Mouse (Mus musculus) cerebellum, adult 9-11 months (tissue): ENCODE measurements around the gene Auts2.

Experiments used
- DNase-seq: peaks from one replicate; pipeline ENCODE4 v3.0.0; 2022

The Auts2 gene

DNA sequence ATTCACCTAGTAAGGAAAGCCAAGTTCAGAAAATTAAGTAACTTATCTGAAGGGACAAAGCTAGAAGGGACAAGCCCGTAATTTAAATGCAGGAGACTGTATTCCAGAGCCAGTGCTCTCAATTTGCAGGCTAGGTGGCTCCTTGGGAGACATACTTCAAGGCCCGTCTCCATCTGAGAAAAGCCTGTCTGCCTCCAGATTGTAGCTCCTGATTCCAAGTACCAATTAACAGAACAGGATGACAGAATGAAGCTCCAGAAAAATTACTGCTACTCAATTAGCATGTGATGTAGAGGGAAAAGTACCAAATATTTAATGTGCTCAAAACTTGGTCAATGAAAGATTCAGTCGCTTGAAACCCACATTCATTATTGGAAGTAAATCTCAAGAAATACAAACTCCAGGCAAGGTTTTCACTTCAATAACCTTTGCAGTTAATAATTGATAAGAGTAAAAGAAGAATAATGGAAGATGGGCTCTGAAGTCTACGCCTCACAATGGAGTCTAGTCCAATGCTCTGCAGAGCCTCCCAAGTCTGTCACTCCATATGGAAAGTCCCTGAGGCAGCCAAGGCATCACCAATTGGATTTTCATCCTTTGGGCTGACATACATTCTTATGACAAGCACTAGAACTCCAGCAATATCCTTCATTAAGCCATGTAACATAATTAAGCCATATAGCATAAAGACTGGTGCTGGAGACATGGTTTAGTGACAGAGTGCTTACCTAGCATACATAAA lies 97.8 kb downstream of the Auts2 start:
- DNase-seq: no peak

GRCm38 (mm10) chr5:132442948-132443347 lies 100.2 kb downstream of the Auts2 start:
- no peak for DNase-seq

GRCm38 (mm10) chr5:132438414-132438813 lies 104.7 kb downstream of the Auts2 start:
- DNase-seq: no peak

GRCm38 (mm10) chr5:132437994-132438393 lies 105.2 kb downstream of the Auts2 start:
- no peak for DNase-seq

DNA sequence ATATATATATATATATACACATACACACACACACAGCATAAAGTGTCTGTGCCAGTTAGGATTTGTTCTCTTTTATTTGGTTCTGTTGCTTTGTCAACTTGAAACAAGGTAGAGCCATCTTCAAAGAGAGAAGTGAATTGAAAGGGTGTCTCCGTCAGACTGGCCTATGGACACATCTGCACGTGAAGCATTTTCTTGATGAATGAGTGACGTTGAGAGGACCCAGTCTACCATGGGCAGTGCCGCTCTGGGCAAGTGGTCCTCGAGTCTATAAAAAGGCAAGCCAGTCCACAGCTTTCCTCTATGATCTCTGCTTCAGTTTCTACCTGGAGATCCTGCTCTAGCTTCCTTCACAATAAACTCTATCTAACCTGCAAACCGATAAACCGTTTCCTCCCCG lies 105.7 kb downstream of the Auts2 start:
- no peak for DNase-seq

GRCm38 (mm10) chr5:132436901-132437300 lies 106.2 kb downstream of the Auts2 start:
- no peak for DNase-seq

DNA sequence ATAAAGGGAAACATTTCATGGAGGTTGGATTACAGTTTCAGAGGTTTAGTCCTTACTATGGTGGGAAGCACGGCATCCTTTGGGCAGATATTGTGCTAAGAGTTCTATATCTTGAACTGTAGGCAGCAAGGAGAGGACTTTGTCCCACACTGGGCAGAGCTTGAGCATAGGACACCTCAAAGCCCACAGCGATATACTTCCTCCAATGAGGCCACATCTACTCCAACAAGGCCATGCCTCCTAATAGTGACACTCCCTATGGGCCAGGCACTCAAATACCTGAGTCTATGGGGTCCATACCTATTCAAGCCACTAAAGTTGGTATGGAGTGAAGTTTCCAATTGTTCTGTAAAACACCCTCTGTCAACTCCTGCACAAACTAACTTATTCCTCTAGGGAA lies 106.7 kb downstream of the Auts2 start:
- no peak for DNase-seq

DNA sequence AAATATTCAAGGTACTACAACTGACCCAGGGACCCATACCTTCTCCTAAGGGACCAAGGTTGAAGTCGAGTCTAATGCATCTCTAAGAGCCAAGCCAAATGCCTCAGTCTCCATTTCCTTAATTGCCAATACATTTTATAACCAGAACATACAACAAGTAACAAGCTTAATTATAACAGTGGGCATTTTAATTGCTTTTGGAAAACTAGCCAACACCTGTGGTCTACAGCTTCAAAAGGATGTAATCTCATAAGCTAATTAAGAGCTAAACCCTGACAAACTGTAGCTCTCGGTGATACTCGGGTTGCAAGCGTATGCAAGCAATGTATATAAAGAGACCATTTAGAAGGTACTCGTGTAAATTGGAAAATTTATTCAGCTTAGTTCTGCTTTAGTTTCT lies 107.7 kb downstream of the Auts2 start:
- no peak for DNase-seq

GRCm38 (mm10) chr5:132433377-132434115 lies 109.6 kb downstream of the Auts2 start:
- DNase-seq: no peak

- no peak for DNase-seq
Measured at GRCm38 (mm10) chr5:132429363-132429762, 113.8 kb downstream of the Auts2 start.

GRCm38 (mm10) chr5:132426342-132426741 lies 116.8 kb downstream of the Auts2 start:
- no peak for DNase-seq

DNA sequence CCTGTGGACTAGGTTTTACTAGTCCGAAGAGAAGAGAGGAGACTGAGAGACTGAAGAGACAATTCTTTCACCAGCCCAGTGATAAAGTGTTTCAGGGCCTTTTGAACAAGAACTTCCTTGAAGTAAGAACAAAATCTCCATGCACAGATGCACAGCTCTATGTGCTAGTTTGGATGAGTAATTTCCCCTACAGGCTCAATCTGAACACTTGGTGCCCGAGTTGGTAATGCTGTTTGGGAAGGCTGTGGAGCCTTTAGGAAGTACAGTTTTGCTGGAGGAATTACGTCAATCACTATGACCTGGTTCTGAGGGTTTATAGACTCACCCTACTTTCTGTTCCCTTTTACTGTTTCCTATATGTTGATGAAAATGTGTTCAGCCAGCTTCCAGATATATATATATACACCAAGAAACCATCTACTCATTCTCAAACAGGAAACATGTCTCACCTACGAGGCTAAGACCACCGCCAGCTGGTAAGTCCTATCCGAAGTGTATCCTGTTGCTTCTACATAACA lies 117.3 kb downstream of the Auts2 start:
- no peak for DNase-seq

DNA sequence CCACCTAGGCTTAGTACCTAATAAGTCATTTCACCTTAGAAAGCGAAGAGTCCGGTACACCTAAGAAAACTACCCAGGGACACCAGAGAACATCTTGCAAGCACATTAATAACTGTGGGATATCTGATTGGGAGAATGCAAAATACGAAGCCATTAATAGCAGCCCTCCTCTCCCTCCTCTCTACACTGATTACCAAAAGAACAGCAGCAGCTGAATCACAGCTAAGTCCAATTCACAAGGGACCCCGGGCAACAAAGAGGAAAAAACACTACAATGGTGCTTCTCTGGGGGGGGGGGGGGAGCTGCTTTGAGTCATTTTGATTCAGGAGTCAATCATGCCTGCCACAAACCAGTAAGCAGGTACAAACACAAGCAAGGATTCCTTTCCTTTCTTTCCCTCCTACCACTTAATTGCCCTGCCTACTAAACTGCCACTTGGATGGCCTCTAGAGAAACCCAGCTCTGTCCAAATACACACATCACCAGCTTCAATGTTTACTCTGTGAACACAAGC lies 132.7 kb downstream of the Auts2 start:
- no peak for DNase-seq

- DNase-seq: peak; percentile 39
Measured at GRCm38 (mm10) chr5:132408892-132409575, 134.1 kb downstream of the Auts2 start.

- peak; percentile 30 for DNase-seq
Measured at GRCm38 (mm10) chr5:132400556-132400955, 142.6 kb downstream of the Auts2 start.

GRCm38 (mm10) chr5:132399486-132399885 lies 143.7 kb downstream of the Auts2 start:
- no peak for DNase-seq

GRCm38 (mm10) chr5:132395922-132396321 lies 147.2 kb downstream of the Auts2 start:
- no peak for DNase-seq

DNA sequence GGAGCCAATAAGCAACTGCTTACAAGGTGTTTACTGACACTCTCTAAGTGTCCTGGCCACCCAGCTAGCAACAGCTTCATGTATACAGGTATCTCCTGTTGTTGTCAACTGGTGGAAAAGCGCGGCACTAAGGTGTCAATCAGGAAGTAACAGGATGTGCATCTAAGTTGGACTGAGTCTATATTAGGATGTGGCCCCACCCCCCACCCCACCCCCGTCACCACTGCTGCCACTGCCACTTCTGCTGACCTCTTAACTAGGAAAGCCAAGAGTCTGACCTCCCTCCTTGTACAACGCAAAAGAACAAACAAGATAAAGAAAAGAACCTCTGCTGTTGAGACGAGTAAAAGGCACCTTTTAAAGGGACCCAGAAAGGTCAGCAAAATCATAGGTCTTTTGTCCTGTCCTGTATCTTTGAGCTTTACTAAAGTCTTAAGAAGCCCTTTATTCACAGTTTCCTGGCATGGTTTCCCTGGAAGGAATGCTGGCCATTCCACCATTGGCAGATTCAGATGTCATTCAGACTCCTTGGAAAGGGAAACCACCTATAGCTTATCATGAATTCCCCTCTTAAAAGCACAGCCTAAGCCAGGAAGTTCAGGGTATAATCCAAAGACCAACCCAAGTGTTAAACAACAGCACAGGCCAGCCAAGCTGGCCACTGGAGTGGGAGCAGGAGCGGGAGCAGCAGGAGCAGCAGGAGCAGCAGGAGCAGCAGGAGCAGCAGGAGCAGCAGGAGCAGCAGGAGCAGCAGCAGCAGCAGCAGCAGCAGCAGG lies 148.2 kb downstream of the Auts2 start:
- DNase-seq: no peak

DNA sequence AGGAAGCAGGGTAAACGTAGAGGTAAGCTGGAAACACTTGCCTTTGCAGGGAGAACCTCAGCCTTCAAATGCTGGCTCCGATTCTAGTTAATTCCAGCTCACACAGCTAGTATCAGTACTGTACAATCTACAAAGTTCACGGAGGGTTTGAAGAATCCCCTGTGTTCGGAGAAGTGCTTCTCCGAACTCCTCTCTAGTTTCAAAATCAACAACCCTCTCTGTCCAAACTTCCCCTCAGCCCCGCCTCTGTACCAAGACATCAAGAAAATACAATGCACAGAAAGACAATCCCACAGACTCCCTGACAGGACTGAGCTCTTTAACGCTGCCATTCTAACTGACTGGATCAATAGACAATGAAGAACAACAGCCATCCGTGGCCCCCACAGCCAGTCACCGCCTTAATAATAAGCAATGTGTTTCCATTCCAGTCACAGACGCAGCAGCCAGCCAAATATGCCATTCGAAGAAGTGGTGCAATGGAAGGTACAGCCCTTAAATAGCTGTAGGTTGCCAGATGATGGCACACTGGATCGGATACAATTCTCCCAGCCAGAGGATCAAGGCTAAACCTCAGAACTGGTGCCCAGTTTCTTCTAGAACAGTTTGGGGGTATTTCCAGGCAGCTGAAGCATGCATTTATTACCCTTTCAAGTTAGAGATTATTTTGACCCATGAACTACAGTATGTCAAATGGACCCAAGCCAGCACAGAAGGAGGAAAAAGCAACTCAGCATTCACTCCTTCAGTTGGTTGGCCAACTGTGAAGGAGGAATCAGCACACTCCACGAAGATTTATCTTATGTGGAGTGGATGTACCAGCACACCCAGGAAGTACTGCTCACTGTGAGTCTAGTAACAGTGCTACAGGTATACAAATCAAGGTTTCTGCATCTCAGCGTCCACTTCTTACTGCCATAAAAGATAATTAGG lies 151.0 kb downstream of the Auts2 start:
- DNase-seq: no peak

GRCm38 (mm10) chr5:132388746-132389145 lies 154.4 kb downstream of the Auts2 start:
- peak; percentile 57 for DNase-seq

DNA sequence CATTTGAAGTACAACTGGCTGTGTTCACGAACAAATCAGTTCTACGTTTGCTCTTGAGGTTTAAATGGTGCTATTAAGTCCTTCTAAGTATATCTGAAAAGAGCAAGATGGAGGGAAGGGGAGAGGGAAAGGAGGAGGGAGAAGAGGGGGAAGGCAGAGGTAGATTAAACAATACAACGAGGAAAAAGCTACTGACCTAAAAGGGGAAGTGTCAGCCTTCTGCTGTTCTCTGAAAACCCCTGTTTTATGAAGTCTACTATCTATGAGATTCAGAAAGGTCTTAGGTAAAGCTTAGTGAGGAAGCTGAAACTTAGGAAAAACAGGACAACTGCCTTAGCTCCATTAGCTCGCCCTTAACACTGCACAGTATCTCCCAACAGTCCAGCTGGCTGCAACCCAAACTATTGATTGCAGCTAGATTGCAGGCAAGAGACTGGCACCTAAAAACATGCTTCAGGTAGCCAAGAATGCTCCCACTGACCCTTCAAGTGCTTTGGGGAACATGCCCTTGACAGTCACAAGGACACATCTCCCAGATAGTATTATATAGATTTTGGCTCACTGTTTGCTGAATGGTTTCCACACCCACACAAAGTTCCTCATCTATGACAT lies 157.8 kb downstream of the Auts2 start:
- no peak for DNase-seq
